Mouse (Mus musculus) left cerebral cortex, postnatal 4 days (tissue): ENCODE measurements around the gene Adgrl4. TPM values are rescaled to one million over a fixed set of nuclear protein-coding genes. Genes with fewer than 3 reads are reported as not detected.

Experiments used
- DNase-seq: peaks from one replicate; pipeline ENCODE4 v3.0.0-alpha.2; 2022
- intact Hi-C: fragments of 180-260 bp; cut with DNase I; formaldehyde crosslinking; loops from one replicate; pipeline ENCODE4 v1.15.1; 2025
- total RNA-seq, 2 experiments: library from RNA; stranded (reverse); gene quantifications; 2 replicates each; pipeline ENCODE4 v1.2.3; 2021

Gene Adgrl4
- total RNA-seq, 2 experiments from 2014 or later = 14.9 to 21.9 TPM

GRCm38 (mm10) chr3:151465215-151465614, 27.5 kb downstream of the Adgrl4 start:
- DNase-seq = no peak
- intact Hi-C loops = no loop called here

- intact Hi-C loops = no loop called here
- DNase-seq = no peak
These were observed 51.2 kb downstream of the Adgrl4 start for GRCm38 (mm10) chr3:151488853-151489252.

DNA sequence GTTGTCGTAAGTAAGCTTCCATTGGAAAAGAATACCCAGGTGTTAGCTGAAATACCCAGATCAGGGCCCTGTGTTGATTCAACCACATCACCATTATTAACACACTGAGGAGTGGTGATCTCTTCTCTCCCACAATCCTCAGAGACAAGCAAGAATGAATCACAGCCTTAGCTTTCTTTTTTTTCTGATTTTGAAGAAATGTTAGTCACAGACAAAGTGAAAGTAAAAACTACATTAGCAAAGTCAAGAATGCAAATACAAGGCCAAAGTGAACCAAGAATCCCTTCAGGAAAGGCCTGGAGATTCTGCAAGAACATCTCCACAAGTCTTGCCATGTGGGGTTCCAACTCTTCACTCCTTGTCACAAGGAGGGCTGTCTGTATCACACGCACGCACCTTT, 67.9 kb downstream of the Adgrl4 start:
- intact Hi-C loops = no loop called here
- no peak for DNase-seq

DNA sequence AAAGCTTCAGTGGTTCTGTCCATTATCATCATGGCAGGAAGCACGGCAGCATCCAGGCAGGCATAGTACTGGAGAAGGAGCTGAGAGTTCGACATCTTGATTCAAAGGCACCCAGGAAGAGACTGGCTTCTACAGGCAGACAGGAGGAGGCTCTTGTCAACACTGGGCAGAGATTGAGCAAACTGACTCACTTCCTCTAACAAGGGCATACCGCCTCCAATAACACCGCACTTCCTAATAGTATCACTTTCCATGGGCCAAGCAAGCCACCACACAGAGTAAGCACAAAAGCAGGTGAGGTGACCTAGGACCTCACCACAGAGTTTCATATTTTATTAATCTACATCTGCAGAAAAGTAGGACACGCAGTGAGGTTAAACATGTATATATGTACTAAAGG, 73.5 kb downstream of the Adgrl4 start:
- DNase-seq = no peak
- intact Hi-C loops = no loop called here

DNA sequence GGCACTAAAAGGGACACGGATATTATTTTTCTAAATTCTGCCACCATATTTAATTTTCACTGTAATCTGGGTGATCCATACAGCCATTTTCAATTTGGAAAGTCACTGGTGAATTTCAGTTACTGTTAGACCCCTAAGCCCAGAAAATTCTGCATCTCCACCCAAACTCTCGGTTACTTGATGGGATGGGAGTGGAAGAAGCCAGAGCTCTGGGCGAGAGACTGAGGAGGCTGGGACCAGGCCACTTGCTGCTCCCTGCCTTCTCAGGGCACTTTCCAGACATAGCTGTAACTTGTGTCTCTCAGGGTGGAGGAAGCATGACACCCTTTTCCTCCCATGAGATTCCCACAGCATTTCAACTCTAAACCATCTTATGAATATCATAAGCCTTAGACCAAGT, 109.5 kb downstream of the Adgrl4 start:
- DNase-seq = no peak
- intact Hi-C loops = no loop called here

DNA sequence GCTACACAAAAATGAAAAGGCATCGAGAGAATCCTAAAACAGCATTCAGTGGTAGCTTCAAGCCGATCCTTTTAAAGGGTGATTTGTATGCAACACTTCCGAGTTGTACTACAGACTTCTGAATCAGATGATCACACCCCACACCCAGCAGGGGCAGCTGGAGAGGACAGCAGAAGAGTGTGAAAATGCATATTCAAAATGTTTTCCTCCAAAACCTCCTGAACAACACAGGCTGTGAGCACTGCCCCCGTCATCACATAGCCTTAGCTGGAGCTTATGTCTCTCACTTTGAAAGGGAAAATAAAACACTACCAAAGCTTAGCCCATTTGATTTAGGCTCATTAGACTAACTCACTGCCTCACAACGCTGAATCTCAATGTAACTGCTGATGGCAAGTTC, 113.3 kb downstream of the Adgrl4 start:
- intact Hi-C loops = no loop called here
- DNase-seq = no peak

- DNase-seq = no peak
- intact Hi-C loops = no loop called here
These were observed 118.9 kb downstream of the Adgrl4 start for GRCm38 (mm10) chr3:151556635-151557034.

- no peak for DNase-seq
- intact Hi-C loops = no loop called here
These were observed 119.4 kb downstream of the Adgrl4 start for GRCm38 (mm10) chr3:151557125-151557524.

DNA sequence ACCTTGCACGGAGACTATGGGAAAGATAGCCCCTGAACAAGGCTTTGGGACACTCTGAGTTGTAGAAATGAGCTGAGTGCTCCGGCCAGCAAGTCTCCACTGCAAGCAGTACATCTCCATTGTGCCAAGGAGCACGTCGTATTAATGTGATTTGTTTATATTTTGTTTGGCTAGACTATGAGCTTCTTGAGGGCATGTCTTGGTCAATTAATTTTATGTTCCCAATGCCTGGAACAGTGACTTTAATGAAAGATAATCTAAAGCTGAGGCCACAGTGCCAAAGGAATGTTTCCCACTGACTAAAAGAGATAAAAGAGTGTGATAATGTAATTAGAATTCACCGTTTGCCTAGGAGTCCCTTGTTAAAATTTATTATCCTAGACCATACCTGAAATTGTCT, 119.9 kb downstream of the Adgrl4 start:
- intact Hi-C loops = no loop called here

GRCm38 (mm10) chr3:151558374-151558773, 120.7 kb downstream of the Adgrl4 start:
- intact Hi-C loops = no loop called here
- no peak for DNase-seq

More for the DNA sequence above, 119.9 kb downstream of the Adgrl4 start:
- DNase-seq = no peak

DNA sequence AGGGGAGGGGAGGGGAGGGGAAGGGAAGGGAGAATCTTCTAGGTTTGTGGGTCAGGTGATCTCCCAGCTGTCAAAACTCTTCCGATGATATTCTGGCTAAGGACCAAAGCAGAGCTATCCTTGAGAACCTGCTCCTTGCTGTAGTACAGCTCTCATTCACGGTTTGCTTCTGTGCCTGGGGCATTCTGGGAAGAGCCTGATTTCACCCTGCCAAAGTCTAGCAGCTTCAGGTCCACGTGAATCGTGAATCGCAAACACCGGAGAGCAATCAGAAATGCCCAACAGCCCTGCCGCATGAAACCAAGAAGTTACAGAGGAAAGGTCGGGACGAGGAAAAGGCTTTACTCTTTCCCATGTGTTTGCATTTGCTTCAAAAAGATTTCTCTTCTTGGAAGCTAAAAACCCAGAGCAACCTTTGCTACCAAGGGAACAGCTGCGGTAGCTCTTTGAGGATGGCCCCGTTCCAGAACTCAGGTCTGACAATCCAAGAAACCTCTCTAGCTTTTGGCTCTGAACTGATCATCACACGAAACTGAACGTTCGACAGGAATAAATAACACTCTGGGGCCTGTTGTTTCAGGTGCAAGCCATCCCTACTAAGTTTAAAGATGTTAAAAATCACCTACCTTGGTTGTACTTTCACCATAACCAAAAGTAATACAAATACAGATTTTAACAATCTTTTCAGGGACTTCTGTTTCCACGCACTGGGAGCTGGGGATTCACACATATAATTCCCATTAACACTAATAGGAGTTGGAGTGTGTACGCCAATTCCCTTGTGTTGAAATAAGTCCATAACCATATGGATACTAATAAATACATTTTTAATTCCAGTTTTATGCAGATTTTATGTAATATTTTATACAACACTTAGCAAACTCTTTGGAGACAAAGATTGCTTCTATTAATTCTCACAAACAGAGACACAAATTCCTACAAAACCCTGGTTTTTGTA, 128.3 kb downstream of the Adgrl4 start:
- peak; percentile 70 for DNase-seq
- intact Hi-C loops = loop anchor here (10.0 kb wide), 1 partner anchor 561 kb away; no protein-coding TSS in a partner anchor

- intact Hi-C loops = loop anchor here (10.0 kb wide), 1 partner anchor 562 kb away; no protein-coding TSS in a partner anchor
- peak; percentile 8 for DNase-seq
These were observed 128.9 kb downstream of the Adgrl4 start for GRCm38 (mm10) chr3:151566629-151567028.

- intact Hi-C loops = loop anchor here (10.0 kb wide), 1 partner anchor 563 kb away; no protein-coding TSS in a partner anchor
- DNase-seq = no peak
These were observed 129.9 kb downstream of the Adgrl4 start for GRCm38 (mm10) chr3:151567541-151567940.

DNA sequence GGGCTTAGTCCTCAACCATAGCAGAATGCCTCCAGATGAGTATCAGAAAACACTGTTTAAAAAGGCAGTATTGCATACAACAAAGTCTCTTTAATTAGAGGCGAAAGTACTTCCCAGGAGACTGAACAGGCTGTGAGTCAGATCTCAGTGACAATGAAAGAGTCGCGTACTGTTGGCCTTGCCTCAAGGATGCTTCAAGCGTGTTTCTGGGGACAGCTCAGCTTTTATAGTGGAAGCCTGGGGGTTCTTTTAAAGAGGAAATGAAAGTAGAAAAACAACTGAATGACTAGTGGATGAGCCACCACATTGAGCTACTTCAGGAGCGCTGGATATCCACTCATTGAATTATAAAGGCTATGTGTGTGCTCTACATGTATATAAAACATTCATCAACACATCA, 134.4 kb downstream of the Adgrl4 start:
- intact Hi-C loops = no loop called here
- no peak for DNase-seq

DNA sequence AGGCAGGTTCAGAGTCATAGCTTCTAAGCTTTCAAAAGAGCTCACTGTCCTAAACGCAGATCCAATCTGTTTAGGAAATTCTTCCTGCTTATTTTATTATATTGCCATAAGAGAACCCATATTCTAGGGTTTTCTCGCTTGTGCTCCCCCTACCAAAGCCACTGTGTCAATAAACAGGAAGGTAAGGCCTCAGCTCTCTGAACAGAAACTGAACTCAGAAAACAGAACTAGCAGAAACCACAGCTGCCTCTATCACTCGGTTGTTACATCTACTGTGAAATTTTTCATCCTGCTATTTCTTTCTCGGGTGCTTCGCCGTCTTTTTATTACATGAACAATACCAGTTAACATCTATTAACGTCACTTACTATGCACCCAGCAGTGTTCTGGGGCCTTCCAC, 137.6 kb downstream of the Adgrl4 start:
- intact Hi-C loops = no loop called here

DNA sequence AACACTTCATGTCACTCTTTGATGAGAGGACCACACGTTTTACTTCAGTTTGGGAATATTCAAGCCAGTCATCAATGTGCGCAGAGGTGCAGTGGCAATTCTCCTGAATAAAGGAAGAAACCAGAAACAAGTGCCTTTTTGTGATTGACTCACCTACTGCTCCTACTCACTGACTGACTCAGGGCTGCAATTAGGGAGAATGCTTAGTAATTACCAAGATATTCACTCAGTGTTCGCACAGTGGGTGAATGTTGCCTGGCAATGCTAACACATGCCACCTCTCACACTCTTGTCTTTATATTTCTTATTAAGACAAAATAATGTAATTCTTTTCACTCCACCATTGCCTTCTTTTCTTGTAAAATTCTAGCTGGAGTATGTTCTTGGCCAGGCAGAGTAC, 138.5 kb downstream of the Adgrl4 start:
- DNase-seq = no peak

More for the DNA sequence above, 137.6 kb downstream of the Adgrl4 start:
- DNase-seq = no peak

GRCm38 (mm10) chr3:151591904-151592303, 154.2 kb downstream of the Adgrl4 start:
- intact Hi-C loops = no loop called here

More for the DNA sequence above, 138.5 kb downstream of the Adgrl4 start:
- intact Hi-C loops = no loop called here

More at GRCm38 (mm10) chr3:151591904-151592303, 154.2 kb downstream of the Adgrl4 start:
- DNase-seq = no peak
